Mouse (Mus musculus) CD8-positive naive resting alpha-beta T cell, adult 2 months (primary cell): ENCODE measurements around the gene Sirpa.

Experiments
- DNase-seq, 2 experiments: peaks; one replicate each; pipeline ENCODE4 v3.0.0; 2022; ENCODE audit warnings: low read depth in 2 of 2, low spot score in 2 of 2

Sirpa gene

GRCm38 (mm10) chr2:129592459-129593140, at the start of gene Sirpa:
Gene Sirpa, plus strand, starts transcription at chr2:129592835.
- no peak for DNase-seq

DNA sequence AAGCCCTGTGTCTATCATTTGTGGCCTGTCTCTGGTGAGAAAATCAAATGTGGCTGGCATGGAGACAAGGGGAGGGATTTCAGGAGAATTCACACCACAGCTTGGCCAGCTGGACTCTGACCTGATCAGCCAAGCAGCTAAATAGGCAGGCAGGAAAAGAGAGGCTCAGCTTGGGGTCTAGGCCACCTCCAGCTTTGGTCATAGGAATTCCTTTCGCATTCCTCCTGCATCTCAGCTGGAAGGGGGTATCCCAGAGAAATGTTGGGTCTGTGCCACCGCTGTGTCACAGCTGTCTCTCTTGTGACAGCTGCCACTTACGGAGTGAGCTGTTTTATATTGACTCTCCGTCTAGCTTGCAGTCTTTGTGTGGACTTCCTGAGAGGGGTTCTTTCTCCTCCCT, 48.2 kb upstream of the Sirpa start:
- DNase-seq, result no peak

GRCm38 (mm10) chr2:129544919-129545318, 47.7 kb upstream of the Sirpa start:
- no peak for DNase-seq

GRCm38 (mm10) chr2:129545596-129545995, 47.0 kb upstream of the Sirpa start:
- no peak for DNase-seq

- no peak for DNase-seq
Observed at GRCm38 (mm10) chr2:129546772-129547171, 45.9 kb upstream of the Sirpa start.

- no peak for DNase-seq
Observed at GRCm38 (mm10) chr2:129549537-129550135, 43.0 kb upstream of the Sirpa start.

GRCm38 (mm10) chr2:129550781-129551180, 41.9 kb upstream of the Sirpa start:
- DNase-seq, result no peak

DNA sequence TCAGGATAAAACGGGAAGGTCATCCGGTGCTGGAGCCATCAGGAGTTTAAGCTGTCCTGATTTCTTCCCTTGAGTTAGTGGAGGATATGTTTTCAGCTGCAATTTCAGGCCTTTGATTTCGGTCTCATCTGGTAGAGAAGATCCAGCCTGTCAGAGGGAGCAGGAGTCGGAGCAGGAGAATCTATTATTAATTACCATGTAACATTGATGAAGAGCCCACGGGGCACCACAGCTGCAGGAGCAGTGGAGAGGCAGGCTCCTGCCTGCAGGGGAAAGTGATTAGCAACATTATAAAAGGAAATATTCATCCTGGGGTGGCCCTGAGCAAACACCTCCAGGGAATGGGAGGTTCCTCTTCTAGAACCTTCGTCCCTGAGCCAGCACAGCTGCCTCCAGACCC, 36.6 kb upstream of the Sirpa start:
- no peak for DNase-seq

DNA sequence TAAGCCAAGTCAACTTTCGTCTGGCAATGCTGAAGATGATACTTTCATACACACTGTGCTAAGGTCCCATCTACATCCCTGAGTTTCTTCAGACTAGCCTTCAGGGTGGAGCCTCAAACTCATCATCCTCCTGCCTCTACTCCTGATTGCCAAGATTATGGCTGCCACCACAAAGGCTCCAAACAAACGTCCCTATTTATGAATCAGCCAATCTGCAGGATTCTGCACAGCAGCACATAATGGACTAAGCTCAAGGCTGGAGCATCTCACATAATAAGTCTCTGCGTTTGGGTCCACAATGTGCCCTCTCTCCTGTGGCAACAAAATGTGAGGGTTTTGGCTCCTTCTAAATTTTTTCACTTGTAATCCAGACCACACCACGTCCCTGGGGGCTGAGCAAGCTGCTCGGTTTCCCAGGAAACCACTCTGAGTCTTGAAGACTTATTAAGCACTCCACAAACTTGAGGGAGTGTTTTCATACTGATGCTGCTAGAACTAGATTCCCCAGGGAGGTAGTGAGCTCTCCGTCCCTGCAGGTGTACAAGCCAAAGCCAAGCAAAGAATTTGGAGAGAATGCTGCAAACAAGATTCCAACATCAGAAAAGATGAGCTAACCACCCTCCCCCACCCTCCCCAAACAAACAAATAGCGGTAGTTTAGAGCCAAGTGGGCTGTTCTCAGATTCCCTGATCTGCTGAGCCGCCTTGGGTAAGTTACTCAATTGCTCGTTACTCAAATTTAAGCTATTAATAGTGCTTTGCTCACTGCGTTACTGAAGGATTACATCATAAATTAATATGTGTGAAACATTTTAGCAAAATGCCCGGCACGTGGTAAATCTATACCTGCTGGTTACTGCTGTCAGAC, 34.4 kb upstream of the Sirpa start:
- DNase-seq, result no peak

DNA sequence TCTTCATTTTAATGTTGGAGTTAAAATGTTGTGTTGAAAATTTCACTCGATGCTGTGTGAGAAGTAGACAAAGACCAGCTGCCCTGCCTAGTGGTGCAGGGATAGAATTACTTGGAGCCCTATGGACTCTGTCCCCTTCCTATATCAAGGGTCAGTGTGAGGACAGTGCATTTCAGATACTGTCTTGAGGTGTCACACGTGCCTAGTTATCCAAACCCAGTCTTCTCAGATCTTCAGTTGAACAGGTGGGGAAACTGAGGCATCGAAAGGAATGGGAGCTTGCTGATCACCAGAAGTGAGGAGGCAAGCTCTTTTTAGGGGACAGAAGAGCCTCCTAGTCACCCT, 33.8 kb upstream of the Sirpa start:
- DNase-seq, result no peak

DNA sequence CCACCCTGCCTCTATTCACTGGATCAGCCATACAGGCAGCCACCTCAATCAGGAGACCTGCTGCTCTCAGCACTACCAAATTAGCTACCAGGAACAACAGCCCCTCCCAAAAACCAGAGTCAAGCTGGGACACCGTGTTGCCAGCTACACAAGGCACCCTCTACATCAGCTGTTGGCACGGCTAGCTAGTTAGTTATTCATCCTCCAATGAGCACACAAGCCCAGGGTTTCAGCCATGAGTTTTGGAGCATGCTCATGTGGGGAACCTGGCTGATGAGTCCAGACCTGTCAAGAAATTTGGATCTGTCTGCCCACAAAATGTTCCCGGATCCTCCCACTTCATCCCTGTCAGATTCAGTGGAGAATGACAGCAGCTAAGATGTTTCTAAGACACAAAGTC, 30.8 kb upstream of the Sirpa start:
- no peak for DNase-seq

DNA sequence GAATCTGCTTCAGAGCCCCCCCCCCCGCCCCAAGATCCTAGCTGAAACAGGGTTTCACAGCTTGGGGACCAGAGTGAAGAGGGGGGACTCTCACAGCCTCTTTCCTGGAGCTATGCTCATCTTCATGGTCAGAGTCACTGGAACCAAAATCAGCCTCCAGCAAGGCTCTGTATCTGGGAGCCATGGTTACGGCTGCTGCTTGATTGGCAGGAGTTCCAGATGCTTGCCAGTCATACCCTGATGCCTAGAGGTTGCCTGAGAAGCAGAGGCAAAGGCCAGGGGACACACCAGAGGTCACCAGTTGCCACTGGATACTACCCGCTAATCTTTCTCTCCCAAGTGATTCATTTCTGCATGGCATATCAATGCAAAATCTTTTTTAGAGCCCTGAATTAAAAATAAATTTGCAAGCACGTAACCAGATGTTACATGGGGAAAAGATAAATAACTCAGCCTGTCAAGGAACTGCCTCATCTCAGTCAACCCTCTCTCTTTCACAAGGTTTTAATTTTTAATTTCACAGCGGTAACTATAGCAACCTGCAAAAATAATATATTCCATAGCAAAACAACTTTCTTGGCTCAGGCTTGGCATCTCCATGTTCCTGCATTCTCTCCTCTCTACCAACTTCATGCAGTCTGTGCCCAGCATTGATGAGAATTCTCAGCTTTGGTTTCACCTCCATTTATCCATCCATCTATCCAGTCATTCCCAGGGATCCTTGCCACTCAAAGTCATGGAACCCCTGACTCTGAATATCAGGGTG, 28.5 kb upstream of the Sirpa start:
- DNase-seq, result no peak

DNA sequence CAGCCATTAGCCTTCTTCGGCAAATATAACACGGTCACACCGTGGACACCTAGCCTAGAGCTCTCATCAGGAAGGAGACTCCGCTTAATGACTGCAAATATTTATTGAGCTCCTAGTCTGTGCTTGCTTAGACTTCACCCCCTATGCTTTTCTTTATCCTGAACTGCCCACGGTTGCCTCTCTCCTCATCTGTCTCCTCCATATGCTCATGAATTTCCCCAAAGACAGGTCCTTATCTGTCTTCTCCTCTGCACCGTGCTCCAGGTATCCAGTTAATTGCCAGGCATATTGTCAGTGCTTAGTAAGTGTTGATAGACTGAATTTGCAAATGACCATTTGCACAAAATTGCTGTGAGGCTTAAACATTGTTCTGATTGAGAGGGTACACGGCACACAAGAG, 23.5 kb upstream of the Sirpa start:
- DNase-seq, result no peak

GRCm38 (mm10) chr2:129569556-129569955, 23.1 kb upstream of the Sirpa start:
- no peak for DNase-seq

DNA sequence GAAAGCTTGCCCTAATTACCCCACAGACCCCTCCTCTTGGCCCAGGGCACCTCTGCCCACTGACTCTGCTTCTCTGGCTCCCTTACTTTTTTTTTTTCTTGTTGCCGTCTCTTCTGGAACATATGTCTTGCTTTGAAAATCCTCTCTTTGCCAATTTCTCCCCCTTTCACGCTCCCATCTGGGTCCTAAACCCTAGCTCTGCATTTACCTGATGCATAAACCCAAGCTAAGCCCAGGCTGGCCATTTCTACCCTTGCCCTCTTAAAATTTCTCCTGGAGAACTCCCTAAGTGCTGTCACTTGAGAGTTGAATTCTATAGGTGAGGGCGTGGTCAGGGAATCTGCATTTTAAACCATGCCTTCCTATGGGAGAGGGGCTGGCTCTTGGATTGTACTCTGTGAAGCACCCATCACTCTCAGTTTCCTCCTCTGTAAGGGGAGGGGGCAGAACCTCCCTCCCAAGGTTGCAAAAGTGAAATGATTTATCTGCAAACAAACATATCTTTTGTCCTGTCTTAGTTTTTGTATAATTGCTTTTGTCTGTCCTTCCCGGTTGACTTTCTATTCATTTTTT, 18.8 kb upstream of the Sirpa start:
- DNase-seq, result no peak

- DNase-seq, result no peak
Observed at GRCm38 (mm10) chr2:129574395-129575046, 18.1 kb upstream of the Sirpa start.

DNA sequence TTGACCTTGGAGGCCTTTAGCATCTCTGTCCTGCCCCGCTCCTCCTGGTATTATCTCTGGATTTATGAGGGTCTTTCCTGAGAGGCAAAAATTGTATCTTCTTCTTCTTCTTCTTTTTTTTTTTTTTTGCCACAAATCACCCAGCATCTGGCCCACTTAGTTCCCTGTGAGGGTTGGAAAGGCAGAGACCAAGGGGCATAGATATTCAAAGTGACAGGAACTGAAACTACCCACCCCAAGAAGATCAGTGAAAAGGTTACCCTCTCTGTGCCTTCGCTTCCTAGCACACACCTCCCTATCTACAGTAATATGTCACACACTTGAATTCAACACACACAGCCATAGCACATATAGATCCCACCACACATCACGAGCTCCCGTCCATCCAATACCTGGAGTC, 17.5 kb upstream of the Sirpa start:
- DNase-seq, result no peak

- DNase-seq, result no peak
Observed at GRCm38 (mm10) chr2:129576611-129577447, 15.8 kb upstream of the Sirpa start.

GRCm38 (mm10) chr2:129580656-129581055, 12.0 kb upstream of the Sirpa start:
- DNase-seq, result no peak

GRCm38 (mm10) chr2:129581826-129582225, 10.8 kb upstream of the Sirpa start:
- no peak for DNase-seq
